In genomic region chr5:74161297-74161926, GRCm38 (mm10) we compare ENCODE assay signal across 7 mouse cellular contexts. TPM values are rescaled to one million over a fixed set of nuclear protein-coding genes. Genes with fewer than 3 reads are reported as not detected.
DNase-seq lines count a peak whose midpoint lies in the region; ATAC-seq and TF ChIP-seq lines count a peak whose summit lies in the region.

No protein-coding gene starts in this region.

- H3K4me3 ChIP-seq in embryonic facial prominence, embryonic 14.5 days (ENCODE audit: low read depth, low read length) = peak overlapping the region; percentile 13
- no peak overlapping the region for H3K4me3 ChIP-seq in hindbrain, embryonic 11.5 days (ENCODE audit: low read depth, low read length)
- peak overlapping the region; percentile 23 for H3K4me3 ChIP-seq in limb, embryonic 12.5 days (replicated peaks)
- no peak overlapping the region for H3K4me3 ChIP-seq in neural tube, embryonic 12.5 days
- H3K4me3 ChIP-seq in left cerebral cortex, adult 2 months = no peak overlapping the region
- H3K4me3 ChIP-seq in layer of hippocampus, adult 2 months = no peak overlapping the region

- peak; percentile 89 for ATAC-seq in embryonic facial prominence, embryonic 14.5 days (ENCODE audit: low read depth)
- ATAC-seq in hindbrain, embryonic 11.5 days (ENCODE audit: low FRiP score) = peak; percentile 64
- peak; percentile 80 for ATAC-seq in limb, embryonic 12.5 days (ENCODE audit: insufficient number of reproducible peaks, insufficient read depth, low FRiP score, low TSS enrichment, low read depth)
- ATAC-seq in neural tube, embryonic 12.5 days (ENCODE audit: low FRiP score, low read depth) = no peak

- H3K9ac ChIP-seq in embryonic facial prominence, embryonic 14.5 days (ENCODE audit: low read depth, low read length) = no peak overlapping the region
- H3K9ac ChIP-seq in hindbrain, embryonic 11.5 days (ENCODE audit: low read depth, low read length) = no peak overlapping the region
- 0 out of 2 replicates have a peak overlapping the region, but pooled peaks have one; percentile 27 for H3K9ac ChIP-seq in limb, embryonic 12.5 days (replicated peaks)
- no peak overlapping the region for H3K9ac ChIP-seq in neural tube, embryonic 12.5 days

- H3K9me3 ChIP-seq in embryonic facial prominence, embryonic 14.5 days (ENCODE audit: control insufficient read depth, low read length) = no peaks in the 10 kb centered on the region
- no peaks in the 10 kb centered on the region for H3K9me3 ChIP-seq in hindbrain, embryonic 11.5 days (ENCODE audit: control insufficient read depth, low read length)
- H3K9me3 ChIP-seq in limb, embryonic 12.5 days = no peaks in the 10 kb centered on the region
- no peaks in the 10 kb centered on the region for H3K9me3 ChIP-seq in neural tube, embryonic 12.5 days

- intact Hi-C loops in left cerebral cortex, adult 2 months (cut with DNase I) = no loop called here

- no peaks in the 10 kb centered on the region for H3K27me3 ChIP-seq in embryonic facial prominence, embryonic 14.5 days (replicated peaks; ENCODE audit: control insufficient read depth, insufficient read depth, low read length)
- no peaks in the 10 kb centered on the region for H3K27me3 ChIP-seq in hindbrain, embryonic 11.5 days (ENCODE audit: control insufficient read depth, insufficient read depth, low read length)
- no peaks in the 10 kb centered on the region for H3K27me3 ChIP-seq in limb, embryonic 12.5 days
- no peaks in the 10 kb centered on the region for H3K27me3 ChIP-seq in neural tube, embryonic 12.5 days (replicated peaks)

- peak overlapping the region; percentile 82 for H3K27ac ChIP-seq in embryonic facial prominence, embryonic 14.5 days (replicated peaks; ENCODE audit: low read depth, low read length)
- H3K27ac ChIP-seq in hindbrain, embryonic 11.5 days (ENCODE audit: low read depth, low read length) = peak overlapping the region; percentile 27; the same call in 1 of the 2 replicates
- peak overlapping the region; percentile 89 for H3K27ac ChIP-seq in limb, embryonic 12.5 days
- H3K27ac ChIP-seq in neural tube, embryonic 12.5 days = no peak overlapping the region
- no peak overlapping the region for H3K27ac ChIP-seq in left cerebral cortex, adult 2 months
- H3K27ac ChIP-seq in layer of hippocampus, adult 2 months = no peak overlapping the region

- peaks cover 43% of the 10 kb centered on the region for H3K4me1 ChIP-seq in embryonic facial prominence, embryonic 14.5 days (ENCODE audit: control insufficient read depth, insufficient read depth, low read length)
- peaks cover 3% of the 10 kb centered on the region; the same call in 1 of the 2 replicates for H3K4me1 ChIP-seq in hindbrain, embryonic 11.5 days (replicated peaks; ENCODE audit: control insufficient read depth, insufficient read depth, low read length)
- peaks cover 47% of the 10 kb centered on the region for H3K4me1 ChIP-seq in limb, embryonic 12.5 days (replicated peaks)
- H3K4me1 ChIP-seq in neural tube, embryonic 12.5 days = peaks cover 8% of the 10 kb centered on the region

- peak; percentile 65 for DNase-seq in adrenal gland, postnatal 10 days
- DNase-seq in embryonic facial prominence, embryonic 14.5 days (ENCODE audit: low spot score) = peak; percentile 96
- DNase-seq in hindbrain, embryonic 11.5 days (ENCODE audit: low spot score) = peak; percentile 60
- DNase-seq in left cerebral cortex, adult 2 months (ENCODE audit: extremely low spot score in 1 of 2, low spot score in 2 of 2) = no peak
- no peak for DNase-seq in layer of hippocampus, adult 2 months (ENCODE audit: low spot score in 2 of 2)

- H3K4me2 ChIP-seq in embryonic facial prominence, embryonic 14.5 days (ENCODE audit: low read depth, low read length) = peak overlapping the region; percentile 47
- H3K4me2 ChIP-seq in hindbrain, embryonic 11.5 days (replicated peaks; ENCODE audit: low read depth, low read length) = peak overlapping the region; percentile 28
- H3K4me2 ChIP-seq in limb, embryonic 12.5 days = peak overlapping the region; percentile 57
- peak overlapping the region; percentile 43 for H3K4me2 ChIP-seq in neural tube, embryonic 12.5 days (replicated peaks)

- no peaks in the 10 kb centered on the region for H3K36me3 ChIP-seq in embryonic facial prominence, embryonic 14.5 days (ENCODE audit: control insufficient read depth, insufficient read depth, low read length)
- no peaks in the 10 kb centered on the region for H3K36me3 ChIP-seq in hindbrain, embryonic 11.5 days (ENCODE audit: control insufficient read depth, insufficient read depth, low read length)
- no peaks in the 10 kb centered on the region for H3K36me3 ChIP-seq in limb, embryonic 12.5 days
- H3K36me3 ChIP-seq in neural tube, embryonic 12.5 days = no peaks in the 10 kb centered on the region

- TF ChIP-seq CTCF in left cerebral cortex, adult 2 months (IDR thresholded peaks at IDR 0.05) = no peak
- no peak for TF ChIP-seq CTCF in layer of hippocampus, adult 2 months (conservative IDR thresholded peaks at IDR 0.05)

- 2% methylated on average over 14 of the region's 15 CpGs for WGBS in embryonic facial prominence, embryonic 14.5 days
- WGBS in hindbrain, embryonic 11.5 days = 24% methylated on average over 15 of the region's 15 CpGs
- 7% methylated on average over 15 of the region's 15 CpGs for WGBS in limb, embryonic 12.5 days
- WGBS in neural tube, embryonic 12.5 days = 48% methylated on average over 15 of the region's 15 CpGs

RNA-seq across cellular contexts. Expression of gene Rasl11b, which starts 33.7 kb away (rescaled TPM):
- 10 to 100 TPM; 15.7 to 18.6 TPM for total RNA-seq in adrenal gland, postnatal 10 days (2021)
- 62.9 and 75.4 TPM in 2 replicates for polyA plus RNA-seq in embryonic facial prominence, embryonic 14.5 days (2014; fragmentation: Nextera tagmentation; extraction: Ambion mirVana)
- polyA plus RNA-seq in hindbrain, embryonic 11.5 days (2014; fragmentation: Nextera tagmentation; extraction: Ambion mirVana) = 30.1 and 33.4 TPM in 2 replicates
- polyA plus RNA-seq in limb, embryonic 12.5 days (2016; fragmentation: Nextera tagmentation; extraction: Ambion mirVana) = 156 and 176 TPM in 2 replicates
- 38.2 and 41.7 TPM in 2 replicates for polyA plus RNA-seq in neural tube, embryonic 12.5 days (2016; fragmentation: Nextera tagmentation; extraction: Ambion mirVana)
- total RNA-seq in left cerebral cortex, adult 2 months (2021) = 100 to 1,000 TPM in 1 of 2 experiments, 10 to 100 TPM in 1; 72.5 to 103 TPM
- 10 to 100 TPM; 65.6 to 75.4 TPM for total RNA-seq in layer of hippocampus, adult 2 months (2021)

Comparison
In these comparisons a context has a peak if more than half of its experiments do, and no peak if none do; other contexts are left out.
1. DNase-seq: peak in adrenal gland, postnatal 10 days (single experiment), embryonic facial prominence, embryonic 14.5 days (single experiment) and hindbrain, embryonic 11.5 days (single experiment); none in left cerebral cortex, adult 2 months (0 of 2) and layer of hippocampus, adult 2 months (0 of 2).
2. H3K27ac ChIP-seq: peak in embryonic facial prominence, embryonic 14.5 days (single experiment), hindbrain, embryonic 11.5 days (single experiment) and limb, embryonic 12.5 days (single experiment); none in neural tube, embryonic 12.5 days (single experiment), left cerebral cortex, adult 2 months (single experiment) and layer of hippocampus, adult 2 months (single experiment).
3. H3K4me3 ChIP-seq: peak in embryonic facial prominence, embryonic 14.5 days (single experiment) and limb, embryonic 12.5 days (single experiment); none in hindbrain, embryonic 11.5 days (single experiment), neural tube, embryonic 12.5 days (single experiment), left cerebral cortex, adult 2 months (single experiment) and layer of hippocampus, adult 2 months (single experiment).
4. Peak in every context shown above with its lines, with median percentiles within 50 percentile points of each other: H3K4me2 ChIP-seq.